Mouse (Mus musculus) limb, embryonic 14.5 days (tissue): Measurements from ENCODE around the gene Hs6st1. TPM values are rescaled to one million over a fixed set of nuclear protein-coding genes. Genes with fewer than 3 reads are reported as not detected.

Source experiments
- ATAC-seq: fragments of 200-750 bp; cut with Nextera tagmentation; 2 replicates; pipeline ENCODE4 v1.8.0; 2017; ENCODE audit warnings: low read depth, moderate number of reproducible peaks, moderate TSS enrichment; ENCODE audit not compliant: low FRiP score
- DNase-seq: peaks from one replicate; pipeline ENCODE4 v3.0.0-alpha.2; 2015; ENCODE audit warnings: low spot score
- H3K27ac ChIP-seq: fragments of 300-500 bp; sonication (generic); replicated peaks from 2 replicates; pipeline ENCODE4 v1.5.1; 2014; ENCODE audit warnings: low read depth, mild to moderate bottlenecking, low read length, moderate library complexity, mixed read lengths
- H3K27me3 ChIP-seq: fragments of 300-500 bp; sonication (generic); 2 replicates; pipeline ENCODE4 v1.6.1; 2014; ENCODE audit warnings: low read length, mixed read lengths; ENCODE audit not compliant: control insufficient read depth, insufficient read depth
- H3K36me3 ChIP-seq: fragments of 300-500 bp; sonication (generic); 2 replicates; pipeline ENCODE4 v1.6.1; 2014; ENCODE audit warnings: mild to moderate bottlenecking, low read length, moderate library complexity, mixed read lengths; ENCODE audit not compliant: control insufficient read depth, insufficient read depth
- H3K4me1 ChIP-seq: fragments of 300-500 bp; sonication (generic); 2 replicates; pipeline ENCODE4 v1.6.1; 2014; ENCODE audit warnings: antibody characterized with exemption, low read length, mixed read lengths; ENCODE audit not compliant: control insufficient read depth, insufficient read depth
- H3K4me2 ChIP-seq: fragments of 300-500 bp; sonication (generic); replicated peaks from 2 replicates; pipeline ENCODE4 v1.6.1; 2014; ENCODE audit warnings: low read depth, mild to moderate bottlenecking, low read length, moderate library complexity; ENCODE audit not compliant: severe bottlenecking
- H3K4me3 ChIP-seq: fragments of 300-500 bp; sonication (generic); replicated peaks from 2 replicates; pipeline ENCODE4 v1.5.1; 2014; ENCODE audit warnings: low read length
- H3K9ac ChIP-seq: fragments of 300-500 bp; sonication (generic); 2 replicates; pipeline ENCODE4 v1.6.1; 2014; ENCODE audit warnings: mild to moderate bottlenecking, low read depth, low read length, moderate library complexity; ENCODE audit not compliant: severe bottlenecking
- H3K9me3 ChIP-seq: fragments of 300-500 bp; sonication (generic); 2 replicates; pipeline ENCODE4 v1.6.1; 2016; ENCODE audit warnings: low read length; ENCODE audit not compliant: control insufficient read depth
- POLR2A ChIP-seq: fragments of 200-500 bp; IDR thresholded peaks from 2 replicates; pipeline ENCODE4 v1.8.0; 2012; ENCODE audit warnings: inconsistent platforms, mild to moderate bottlenecking, moderate library complexity, borderline replicate concordance; ENCODE audit not compliant: insufficient read depth, insufficient read length; ENCODE audit errors: extremely low read depth
- WGBS: fragments of 180-500 bp; shearing (Covaris S2); extraction: QIAGEN DNeasy Blood & Tissue Kit; methylation state at CpG from one replicate; pipeline ENCODE4 v1.1.7; 2014; 5-methylcytosine and 5-hydroxymethylcytosine counted together
- polyA plus RNA-seq, 2 experiments: library from polyadenylated mRNA; depleted of rRNA in 1 of 2; stranded (reverse) in 1 of 2; unstranded in 1 of 2; fragments of >200 nt; fragmentation: Nextera tagmentation in 1 of 2; extraction: Ambion mirVana in 1 of 2; gene quantifications; 2 replicates each; pipeline versions ENCODE4 v1.2.1 to v1.2.3; 2012 to 2014

Gene Hs6st1
- polyA plus RNA-seq, 2 experiments: 14.9 to 50.5 TPM

GRCm38 (mm10) chr1:36065761-36066150 lies 2.4 kb upstream of the Hs6st1 start:
- Histone ChIP-seq H3K9ac (no peak overlapping the region), H3K27ac (no peak overlapping the region), H3K4me3 (no peak overlapping the region), H3K36me3 (no peaks in the 10 kb centered on the region), H3K4me2 (peak overlapping the region; percentile 46), H3K27me3 (no peaks in the 10 kb centered on the region), H3K9me3 (no peaks in the 10 kb centered on the region), H3K4me1 (peaks cover 35% of the 10 kb centered on the region)
- WGBS: 56% methylated on average over 9 of the region's 9 CpGs
- ATAC-seq (no peak), DNase-seq (no peak)
- TF ChIP-seq POLR2A: no peak

GRCm38 (mm10) chr1:36066216-36066980 lies 1.8 kb upstream of the Hs6st1 start:
- no peaks in the 10 kb centered on the region for H3K27me3 ChIP-seq
- 85% methylated on average over 6 of the region's 6 CpGs for WGBS
- peaks cover 42% of the 10 kb centered on the region for H3K4me1 ChIP-seq
- DNase-seq: no peak
- ATAC-seq: no peak
- no peaks in the 10 kb centered on the region for H3K9me3 ChIP-seq
- H3K9ac ChIP-seq: no peak overlapping the region
- no peak overlapping the region for H3K4me2 ChIP-seq
- no peak overlapping the region for H3K27ac ChIP-seq
- H3K4me3 ChIP-seq: no peak overlapping the region
- no peak for TF ChIP-seq POLR2A
- no peaks in the 10 kb centered on the region; the same call in 1 of the 2 replicates for H3K36me3 ChIP-seq

- DNase-seq: no peak
- 74% methylated on average over 4 of the region's 4 CpGs for WGBS
- Histone ChIP-seq H3K9me3 (no peaks in the 10 kb centered on the region), H3K9ac (no peak overlapping the region), H3K36me3 (no peaks in the 10 kb centered on the region; the same call in 1 of the 2 replicates), H3K4me2 (no peak overlapping the region), H3K27ac (no peak overlapping the region), H3K4me1 (peaks cover 48% of the 10 kb centered on the region), H3K4me3 (no peak overlapping the region), H3K27me3 (no peaks in the 10 kb centered on the region)
- TF ChIP-seq POLR2A: no peak
- ATAC-seq: no peak
Measured at GRCm38 (mm10) chr1:36067201-36067600, 999 bp upstream of the Hs6st1 start.

GRCm38 (mm10) chr1:36067611-36068010 lies 589 bp upstream of the Hs6st1 start:
- DNase-seq (no peak), ATAC-seq (no peak)
- Histone ChIP-seq H3K4me1 (peaks cover 50% of the 10 kb centered on the region), H3K4me3 (peak overlapping the region; percentile 78), H3K36me3 (no peaks in the 10 kb centered on the region; the same call in 1 of the 2 replicates), H3K9ac (peak overlapping the region; percentile 73; the same call in 1 of the 2 replicates), H3K27ac (no peak overlapping the region), H3K9me3 (no peaks in the 10 kb centered on the region), H3K4me2 (peak overlapping the region; percentile 98), H3K27me3 (no peaks in the 10 kb centered on the region)
- no peak for TF ChIP-seq POLR2A
- 27% methylated on average over 12 of the region's 12 CpGs for WGBS

GRCm38 (mm10) chr1:36068531-36069120 lies 426 bp downstream of the Hs6st1 start:
- Histone ChIP-seq H3K27me3 (no peaks in the 10 kb centered on the region), H3K4me3 (peak overlapping the region; percentile 78), H3K27ac (0 out of 2 replicates have a peak overlapping the region, but pooled peaks have one; percentile 43), H3K36me3 (peaks cover 4% of the 10 kb centered on the region), H3K4me1 (peaks cover 59% of the 10 kb centered on the region), H3K9ac (peak overlapping the region; percentile 73), H3K9me3 (no peaks in the 10 kb centered on the region), H3K4me2 (peak overlapping the region; percentile 98)
- no peak for TF ChIP-seq POLR2A
- under 1% methylated on average over 39 of the region's 76 CpGs for WGBS
- ATAC-seq (peak; percentile 66), DNase-seq (peak; percentile 40)
